Mouse (Mus musculus) cerebellum, postnatal 25 days (tissue): Measurements from ENCODE around the gene Gm49394.

ENCODE experiments used
- DNase-seq, 2 experiments: peaks; one replicate each; pipeline ENCODE4 v3.0.0; 2021; ENCODE audit warnings: mixed read lengths in 2 of 2

Gene Gm49394

DNA sequence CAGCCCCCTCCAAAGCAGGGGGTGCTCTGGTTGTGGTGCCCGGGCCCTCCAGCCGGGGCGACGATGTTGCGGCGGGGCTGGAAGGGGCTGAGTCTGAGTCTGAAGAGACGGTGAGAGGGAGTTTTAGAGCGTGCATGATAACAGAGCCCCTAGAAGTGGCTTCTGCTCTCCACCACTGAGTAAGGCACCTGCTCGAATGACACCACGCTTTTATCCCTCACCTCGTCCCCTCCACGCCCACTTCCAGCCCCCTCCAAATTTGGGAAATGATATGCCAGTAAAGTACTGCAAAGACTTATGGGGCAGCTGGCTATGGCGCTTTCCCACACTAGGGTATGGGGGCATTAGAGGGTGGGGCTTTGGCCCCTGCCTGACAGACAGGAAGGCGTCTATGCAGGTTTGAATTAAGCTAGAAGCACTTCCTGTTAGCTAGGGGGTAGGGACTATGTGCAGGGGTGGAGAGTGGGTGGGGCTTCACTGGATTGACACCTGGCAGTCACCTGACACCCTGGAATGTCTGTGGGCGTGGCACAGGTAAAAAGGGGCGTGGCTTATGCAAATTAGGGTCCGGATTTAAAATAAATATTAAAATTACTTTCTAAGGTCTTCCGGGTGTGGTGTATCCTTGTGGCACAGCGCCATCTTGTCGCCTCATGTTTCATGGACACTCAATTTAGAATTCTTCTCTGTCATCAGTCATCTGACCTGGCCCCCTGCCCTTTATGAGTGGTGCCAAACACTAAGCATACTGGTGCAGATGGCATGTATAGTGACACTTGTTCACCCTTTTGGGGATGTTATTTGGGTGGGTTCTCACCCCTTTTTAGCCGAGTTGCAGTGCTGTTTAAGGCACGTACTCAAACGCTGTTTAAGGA lies at the start of gene Gm49394:
Gm49394 (minus strand) TSS at position 192 of the 875 bp plus-strand sequence.
- DNase-seq, result no peak

DNA sequence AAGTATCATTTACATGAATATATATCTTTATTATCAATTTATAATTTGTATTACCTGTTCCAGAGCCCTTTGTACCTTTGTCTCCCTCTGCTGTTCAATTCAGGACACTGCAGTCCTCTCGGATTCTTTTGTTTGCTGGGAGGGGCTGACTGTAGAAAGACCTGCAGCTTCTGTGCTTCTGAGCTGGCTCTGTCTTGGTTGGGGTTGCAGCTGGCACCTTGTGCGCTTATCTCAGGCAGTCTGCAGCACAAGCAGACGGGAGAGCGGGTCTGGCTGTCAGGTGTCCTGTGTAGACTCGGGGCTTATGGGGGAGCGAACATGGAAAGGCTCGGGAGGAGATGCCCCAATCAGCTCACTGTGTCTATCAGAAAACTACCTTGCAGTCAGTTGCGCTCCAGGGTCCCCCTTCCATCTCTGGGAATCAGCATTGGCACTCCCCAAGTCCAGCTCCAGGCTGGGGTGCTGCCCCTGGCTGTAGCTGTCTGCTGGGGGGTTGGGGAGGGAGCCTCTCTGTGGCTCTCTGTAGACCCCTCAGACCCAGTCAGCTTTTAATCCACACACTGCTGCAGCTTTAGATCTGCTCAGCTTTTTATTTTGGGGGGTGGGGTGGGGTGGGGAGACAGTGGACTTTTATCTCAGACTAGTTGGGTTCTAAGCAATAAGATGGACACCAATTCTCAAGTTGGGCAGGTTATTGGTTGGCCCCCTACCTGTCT lies 45.2 kb upstream of the Gm49394 start:
- DNase-seq, result peak; percentile 36 to 63

DNA sequence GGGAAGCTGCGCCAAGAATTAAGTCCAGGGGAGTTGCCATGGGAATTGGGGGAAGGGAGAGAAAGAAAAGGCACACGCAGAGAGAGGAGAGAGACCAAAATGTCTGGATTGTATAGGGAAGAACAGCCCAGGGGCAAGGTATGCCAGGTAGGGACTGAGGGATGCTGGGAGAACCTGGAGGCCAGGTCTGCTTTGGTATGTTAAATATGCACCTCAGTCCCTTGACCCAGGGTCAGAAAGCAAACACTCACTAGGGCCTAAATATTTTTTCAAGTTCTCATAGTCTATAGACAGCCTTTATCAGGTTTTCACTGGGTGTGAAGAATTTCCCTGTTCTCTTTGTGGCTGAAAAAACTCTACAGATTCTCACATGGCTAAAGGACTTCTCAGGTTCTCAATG lies 37.1 kb upstream of the Gm49394 start:
- no peak for DNase-seq

DNA sequence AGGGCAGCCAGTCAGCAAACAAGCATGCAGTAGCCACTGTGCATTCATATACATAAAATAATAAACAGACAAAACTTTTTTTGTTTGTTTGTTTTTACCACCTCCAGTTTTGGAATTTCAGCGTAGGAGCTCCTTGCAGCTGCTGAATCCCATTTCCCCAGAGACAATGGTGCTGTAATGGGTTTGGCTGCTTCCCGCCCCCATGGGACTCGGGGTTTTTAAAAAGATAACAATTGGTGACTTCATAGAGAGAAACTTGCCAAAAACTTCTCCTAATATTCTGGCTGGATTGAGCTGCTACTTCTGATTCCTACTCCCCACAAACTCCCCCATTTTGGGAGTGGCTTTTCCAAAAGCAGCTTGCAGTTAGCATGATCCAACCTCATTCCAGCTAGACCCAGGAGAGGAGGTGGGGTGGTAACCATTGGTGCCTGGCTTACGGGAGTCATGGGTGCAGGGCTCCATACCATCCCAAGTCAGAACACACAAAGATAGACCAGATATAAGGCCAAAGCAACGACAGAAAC lies 29.7 kb upstream of the Gm49394 start:
- DNase-seq, result no peak

DNA sequence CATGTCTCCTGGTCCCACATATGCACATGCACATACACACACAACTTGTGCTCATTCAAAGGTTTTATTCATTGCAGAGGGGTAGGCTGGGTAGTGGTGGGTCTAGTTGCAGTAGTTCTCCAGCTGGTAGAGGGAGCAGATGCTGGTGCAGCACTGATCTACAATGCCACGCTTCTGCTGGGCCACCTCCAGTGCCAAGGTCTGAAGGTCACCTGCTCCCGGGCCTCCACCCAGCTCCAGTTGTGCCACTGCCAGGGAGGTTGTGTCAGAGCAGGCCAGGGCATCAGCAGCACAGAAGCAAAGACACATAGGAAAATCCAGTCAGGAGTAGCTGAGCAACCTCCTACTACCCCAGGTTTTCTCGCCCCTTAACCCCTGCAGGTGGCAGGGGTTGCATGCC lies 8.9 kb upstream of the Gm49394 start:
- DNase-seq, result no peak

DNA sequence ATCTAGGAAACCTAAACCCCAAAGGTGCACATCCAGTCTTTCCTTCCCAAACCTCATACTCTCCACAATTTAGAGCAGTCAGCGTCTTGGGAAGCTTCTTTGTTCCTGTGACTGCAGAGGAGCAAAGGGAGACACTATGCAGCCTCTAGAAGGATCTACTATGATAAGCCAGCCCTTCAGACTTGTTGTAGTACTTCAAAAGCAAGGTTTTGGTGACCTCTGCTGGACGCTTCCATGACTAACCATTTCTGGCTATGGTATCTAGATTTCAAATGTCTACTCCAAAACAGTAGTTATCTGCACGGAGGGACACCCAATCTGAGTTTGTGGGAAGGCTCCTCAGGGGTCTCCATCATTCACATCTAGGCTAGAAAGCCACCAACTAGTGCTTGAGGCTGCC lies 5.9 kb upstream of the Gm49394 start:
- DNase-seq, result peak; percentile 64 to 81

DNA sequence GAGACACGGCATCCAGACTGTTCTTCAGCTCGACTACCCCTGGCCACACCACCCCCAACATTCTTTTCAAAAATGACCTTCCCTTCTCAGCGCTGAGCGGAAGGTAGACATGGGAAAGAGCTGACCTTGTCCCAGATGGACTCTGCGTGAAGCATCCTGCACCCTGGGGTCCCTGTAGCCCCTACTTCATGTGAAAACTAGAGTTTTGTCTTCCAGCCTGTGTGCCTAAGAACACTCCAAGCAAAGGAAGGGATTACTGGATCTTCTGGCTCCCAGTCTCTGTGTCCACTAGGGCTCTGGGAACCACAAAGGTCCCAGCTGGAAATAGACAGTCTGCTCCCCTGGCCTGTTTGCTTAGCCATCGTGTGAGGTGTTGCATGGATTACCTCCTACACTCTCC lies 5.4 kb upstream of the Gm49394 start:
- DNase-seq, result no peak

DNA sequence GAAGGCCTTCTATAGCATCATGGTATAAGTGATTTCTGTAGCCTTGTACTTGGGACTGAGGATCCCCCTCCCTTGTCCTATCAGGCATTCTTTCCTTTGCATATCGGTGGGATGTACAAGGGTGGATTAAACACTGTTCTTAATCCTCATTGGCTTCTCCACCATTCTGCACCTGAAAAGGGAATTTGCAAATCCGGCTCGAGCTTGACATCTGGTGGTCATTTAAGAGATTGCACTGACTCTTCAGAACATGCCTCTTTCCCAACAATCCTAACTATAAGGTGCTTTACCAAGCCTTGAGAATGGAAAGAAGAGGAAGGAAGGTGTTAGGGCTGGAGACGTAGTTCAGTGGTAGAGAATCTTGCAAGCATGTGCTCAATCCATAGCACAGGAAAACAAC lies 2.4 kb upstream of the Gm49394 start:
- peak; percentile 76 to 82 for DNase-seq

DNA sequence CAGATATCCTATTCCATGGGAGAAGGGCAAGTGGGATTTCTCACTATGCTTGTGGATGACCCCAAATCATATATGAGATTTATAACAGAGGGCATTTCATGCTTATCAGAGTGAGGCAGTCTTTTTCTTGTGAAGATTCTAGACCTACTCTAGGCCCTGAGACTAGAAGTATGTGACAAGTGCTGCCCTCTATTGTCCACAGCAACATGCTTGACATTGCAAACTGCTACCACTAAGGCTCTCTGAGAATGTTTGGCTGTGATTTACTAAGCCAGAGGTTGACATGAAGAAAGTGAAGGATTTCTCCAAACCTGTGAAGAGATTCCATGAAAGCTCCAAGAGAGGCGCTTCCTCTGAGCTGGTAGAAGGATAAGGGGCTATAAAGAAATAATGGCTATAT lies 1.3 kb upstream of the Gm49394 start:
- peak in 1 of 2 experiments; percentile 39 for DNase-seq

DNA sequence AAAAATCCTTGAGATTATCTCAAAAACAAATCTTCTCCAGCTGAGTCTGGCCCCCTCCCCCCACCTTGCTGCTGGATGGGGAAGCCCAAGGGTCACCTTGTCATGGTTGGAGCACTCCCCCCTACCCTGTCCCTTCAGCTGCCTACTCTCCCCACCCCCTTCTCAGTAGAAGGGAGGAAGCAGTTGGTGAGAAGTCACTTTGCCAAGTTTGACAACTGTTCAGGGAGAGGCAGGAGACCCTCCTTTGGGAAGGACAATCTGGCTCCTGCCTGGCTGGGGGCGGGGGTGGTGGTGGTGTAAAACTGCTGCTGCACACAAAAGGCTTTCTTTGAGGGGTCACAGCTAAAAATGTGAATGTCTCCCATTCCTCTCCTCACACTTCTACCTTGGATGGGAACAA lies 1.4 kb downstream of the Gm49394 start:
- no peak for DNase-seq

DNA sequence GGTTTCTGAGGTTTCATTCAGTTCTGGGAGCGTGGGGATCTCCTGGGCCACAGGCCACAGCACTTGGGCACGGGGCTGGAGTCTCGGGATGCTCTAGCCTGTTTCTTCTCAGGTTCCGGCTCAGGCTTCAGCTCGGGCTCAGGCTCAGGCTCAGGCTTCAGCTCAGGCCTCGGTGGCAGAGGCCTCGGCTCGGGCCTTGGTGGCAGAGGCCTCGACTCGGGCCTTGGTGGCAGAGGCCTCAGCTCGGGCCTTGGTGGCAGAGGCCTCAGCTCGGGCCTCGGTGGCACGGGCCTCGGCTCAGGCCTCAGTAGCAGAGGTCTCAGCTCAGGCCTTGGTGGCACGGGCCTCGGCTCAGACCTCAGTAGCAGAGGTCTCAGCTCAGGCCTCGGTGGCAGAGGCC lies 2.2 kb downstream of the Gm49394 start:
- no peak for DNase-seq

DNA sequence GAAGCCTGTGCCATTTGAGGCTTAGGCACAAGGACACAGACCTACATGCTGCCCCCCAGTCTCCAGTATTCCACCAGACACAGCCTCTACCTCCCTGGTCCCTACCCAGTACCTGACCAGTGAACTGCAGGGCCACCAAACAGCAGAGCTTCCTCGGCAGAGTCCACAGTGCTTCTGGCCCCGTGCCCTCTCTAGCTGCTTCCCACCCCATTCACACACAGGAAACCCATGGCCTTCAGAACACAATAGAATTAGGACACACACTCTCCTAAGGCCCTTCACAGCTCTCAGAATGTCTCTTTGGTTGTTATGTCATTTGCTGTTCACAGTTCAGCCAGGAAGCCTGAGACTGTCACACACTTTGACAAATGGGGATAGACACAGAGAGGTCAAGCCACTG lies 3.1 kb downstream of the Gm49394 start, which contains the start of gene Igf2:
Igf2 (minus strand) TSS at position 158 of the 400 bp plus-strand sequence.
- no peak for DNase-seq

DNA sequence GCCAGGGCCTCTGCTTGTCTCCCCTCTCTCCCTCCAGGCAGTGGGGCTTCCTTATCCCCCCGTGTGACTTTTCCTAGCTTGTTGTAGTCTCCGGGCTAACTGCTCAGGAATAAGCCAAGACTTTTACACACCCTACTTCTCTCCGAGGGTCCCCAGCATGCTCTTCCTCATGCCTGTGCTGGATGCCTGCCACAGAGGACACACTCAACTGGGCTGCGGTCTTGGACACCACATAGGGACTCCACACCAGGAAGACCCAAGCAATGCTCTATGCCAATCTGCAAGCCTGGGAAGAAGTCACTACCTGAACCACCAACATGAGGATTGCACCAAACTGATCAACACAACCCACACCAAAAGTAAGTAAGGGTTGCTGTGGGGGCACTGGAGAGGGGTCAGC lies 3.6 kb downstream of the Gm49394 start:
- no peak for DNase-seq

DNA sequence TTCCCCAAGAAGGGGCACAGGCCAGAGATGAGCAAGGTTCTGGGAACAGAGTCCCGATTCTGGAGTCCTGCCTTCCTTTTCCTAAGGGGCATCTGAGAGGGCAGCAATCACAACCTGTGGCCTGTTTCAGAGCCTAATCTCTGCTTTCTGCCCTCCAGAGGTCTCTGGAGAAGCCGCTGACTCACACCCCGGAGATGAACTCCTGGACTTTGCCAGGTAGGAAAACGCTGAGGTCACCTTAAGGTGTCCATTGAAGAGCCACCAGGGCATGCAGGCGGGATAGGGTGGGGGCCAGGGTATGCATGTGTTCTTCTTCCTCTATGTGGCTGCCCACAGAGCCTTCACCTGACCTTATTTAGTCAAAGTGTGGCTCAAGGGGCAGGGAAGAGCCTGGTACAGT lies 4.4 kb downstream of the Gm49394 start:
- no peak for DNase-seq

DNA sequence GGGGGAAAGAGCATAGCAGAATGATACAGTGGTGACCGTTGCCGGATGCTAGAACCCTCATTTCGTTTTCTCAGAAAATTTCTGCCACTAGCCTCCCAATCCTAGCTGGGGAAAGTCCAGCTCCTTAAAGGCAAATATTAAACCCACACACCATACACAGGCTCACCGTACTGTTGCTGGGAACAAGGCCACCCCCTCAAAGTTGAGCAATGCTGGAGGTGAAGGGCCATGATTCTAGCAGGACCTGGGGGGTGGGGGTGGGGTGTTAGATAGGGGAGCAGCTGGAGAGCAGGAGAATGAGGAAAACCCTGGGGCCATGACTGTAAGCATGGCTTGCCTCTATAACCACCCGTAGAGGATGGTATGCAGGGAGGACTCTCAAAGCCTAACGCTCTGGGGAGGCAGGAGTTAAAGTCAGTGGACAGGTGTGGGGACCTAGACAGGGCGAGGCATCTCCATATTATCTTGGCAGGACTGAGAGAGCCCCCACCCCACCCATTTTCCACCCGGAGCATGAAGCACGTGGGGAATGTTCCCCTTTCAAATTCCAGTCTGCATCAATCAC lies 5.2 kb downstream of the Gm49394 start:
- DNase-seq, result no peak

DNA sequence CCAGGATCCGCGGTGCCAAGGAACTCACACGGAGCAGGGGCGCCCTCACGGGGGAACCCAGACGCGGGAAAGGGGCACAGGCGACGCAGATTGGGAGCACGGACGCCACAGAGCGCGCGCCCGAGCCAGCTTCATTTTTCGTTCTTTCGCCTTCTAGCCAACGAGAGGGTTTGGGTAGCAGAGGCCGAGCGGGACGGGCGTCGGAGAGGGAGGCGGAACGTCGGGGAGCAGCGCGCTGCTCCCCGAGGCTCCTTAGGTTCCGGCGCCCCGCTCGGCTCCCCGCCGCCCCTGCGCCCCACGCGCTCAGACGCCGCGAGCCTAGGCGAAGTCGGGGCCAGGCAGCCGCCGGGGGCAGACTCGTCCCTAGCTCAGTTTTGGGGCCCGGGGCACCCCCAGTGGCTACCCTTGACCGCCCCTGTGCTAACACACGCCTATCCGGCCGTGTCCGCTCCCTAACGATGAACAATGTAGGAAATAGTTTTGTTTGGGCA lies 5.8 kb downstream of the Gm49394 start:
- DNase-seq, result no peak

DNA sequence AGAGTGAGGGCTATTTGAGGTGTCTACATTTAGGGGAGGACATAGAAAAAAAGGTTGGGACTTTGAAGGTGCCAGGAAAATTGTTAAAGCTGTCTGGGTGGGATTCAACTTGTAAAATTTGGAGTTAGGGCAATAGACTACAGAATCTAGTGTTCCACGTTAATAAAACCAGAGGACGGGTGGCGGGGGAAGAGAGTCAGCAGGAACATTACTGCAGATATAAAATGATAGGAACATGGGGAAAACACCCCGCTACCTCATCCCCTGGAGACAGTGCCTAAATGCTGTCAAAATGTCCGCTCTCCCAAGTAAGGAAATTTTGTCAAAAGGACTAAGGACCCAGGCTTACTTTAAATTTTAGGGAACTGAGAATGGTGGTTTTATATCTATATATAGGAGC lies 6.6 kb downstream of the Gm49394 start:
- no peak for DNase-seq

DNA sequence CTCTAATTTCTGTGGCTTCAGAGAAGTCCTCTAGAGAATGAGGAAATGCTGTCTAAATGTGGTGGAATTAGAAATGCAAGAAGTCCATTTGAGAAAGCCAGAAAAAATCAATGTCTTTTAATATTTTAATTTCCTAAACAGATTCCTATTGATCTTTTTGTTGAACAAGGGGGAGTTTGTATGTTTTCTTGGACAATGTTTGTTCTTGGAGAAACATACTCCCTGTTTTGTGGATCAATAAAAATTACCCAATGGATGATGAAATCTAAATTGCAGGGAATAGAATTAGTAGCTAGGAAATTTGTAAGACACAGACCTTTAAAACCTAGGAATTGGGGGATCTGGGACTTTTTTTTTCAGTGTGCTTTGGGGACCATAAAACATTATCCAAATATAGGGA lies 7.9 kb downstream of the Gm49394 start:
- DNase-seq, result no peak

DNA sequence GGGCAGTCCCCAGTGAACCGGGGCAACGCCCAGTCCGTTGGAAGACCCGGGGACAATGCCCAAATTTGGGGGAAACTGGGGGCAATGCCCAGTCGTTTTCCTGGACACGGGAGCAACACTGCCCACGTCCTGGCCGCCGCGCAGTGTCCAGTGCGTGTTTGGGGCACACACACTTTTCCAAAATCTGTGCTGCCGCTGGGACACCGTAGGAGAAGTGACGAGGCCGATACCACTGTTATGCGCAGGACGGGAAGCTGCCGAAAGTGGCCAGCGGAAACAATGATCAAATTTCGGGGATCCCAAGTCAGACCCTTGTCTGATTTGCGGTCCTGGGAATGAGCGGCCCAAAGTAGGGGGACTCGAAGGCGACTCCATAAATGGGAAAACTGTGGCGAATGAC lies 8.7 kb downstream of the Gm49394 start:
- DNase-seq, result no peak

DNA sequence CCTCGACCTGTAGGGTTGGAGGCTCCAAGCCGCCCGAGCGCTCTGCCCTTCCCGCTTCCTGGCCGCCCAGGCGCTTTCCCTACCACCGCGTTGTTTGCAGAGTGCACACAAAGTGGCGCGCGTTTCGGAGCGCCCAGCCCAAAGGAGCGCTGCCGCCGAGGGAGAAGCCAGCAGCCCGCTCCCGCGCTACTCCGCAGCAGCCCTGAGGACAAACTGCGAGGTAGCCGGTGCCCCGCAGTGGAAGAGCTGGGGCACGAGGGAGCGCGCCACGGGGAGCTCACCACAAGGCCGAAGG lies 9.1 kb downstream of the Gm49394 start:
- no peak for DNase-seq

DNA sequence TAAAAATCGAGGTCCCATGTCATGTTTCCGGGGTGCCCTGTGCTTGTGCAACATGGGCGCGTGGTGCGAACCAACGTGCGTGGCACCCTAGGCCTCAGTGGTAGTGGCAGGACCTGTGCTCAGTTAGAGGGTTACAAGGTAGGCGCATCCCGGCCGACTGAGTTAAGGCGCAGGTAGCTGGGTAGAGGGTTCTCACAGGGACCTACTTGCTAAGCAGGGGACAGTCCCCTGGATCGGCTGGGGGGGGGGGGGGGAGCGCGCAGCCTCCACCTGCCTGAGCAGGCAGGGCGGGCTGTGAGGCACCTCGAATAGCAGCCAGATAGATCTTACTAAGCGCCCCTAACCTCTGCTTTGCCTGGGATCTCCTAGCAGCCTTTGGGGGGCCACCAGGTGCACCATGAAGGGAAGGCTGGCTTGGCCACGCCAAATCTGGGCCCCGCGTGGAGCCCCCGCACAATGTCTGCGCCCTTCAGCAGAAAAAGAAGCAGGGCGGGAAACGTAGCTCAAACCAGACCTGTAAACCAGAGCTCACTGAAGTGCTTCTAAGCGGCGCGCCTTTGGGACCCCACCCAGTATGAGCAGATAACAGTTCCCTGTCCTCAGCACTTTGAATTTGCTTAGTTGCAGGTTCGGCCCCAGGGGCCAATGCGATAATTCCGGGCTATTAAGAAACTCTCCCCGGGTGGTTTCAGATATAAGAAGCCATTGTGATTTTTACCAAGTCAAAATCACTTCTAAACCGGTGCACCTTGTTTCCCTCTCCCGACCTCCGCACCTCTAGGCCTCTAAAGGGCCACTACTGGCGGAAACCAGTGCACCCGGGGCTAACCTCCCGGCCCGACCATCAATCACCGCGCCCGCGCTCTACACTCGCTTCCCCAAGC lies 9.7 kb downstream of the Gm49394 start:
- no peak for DNase-seq

DNA sequence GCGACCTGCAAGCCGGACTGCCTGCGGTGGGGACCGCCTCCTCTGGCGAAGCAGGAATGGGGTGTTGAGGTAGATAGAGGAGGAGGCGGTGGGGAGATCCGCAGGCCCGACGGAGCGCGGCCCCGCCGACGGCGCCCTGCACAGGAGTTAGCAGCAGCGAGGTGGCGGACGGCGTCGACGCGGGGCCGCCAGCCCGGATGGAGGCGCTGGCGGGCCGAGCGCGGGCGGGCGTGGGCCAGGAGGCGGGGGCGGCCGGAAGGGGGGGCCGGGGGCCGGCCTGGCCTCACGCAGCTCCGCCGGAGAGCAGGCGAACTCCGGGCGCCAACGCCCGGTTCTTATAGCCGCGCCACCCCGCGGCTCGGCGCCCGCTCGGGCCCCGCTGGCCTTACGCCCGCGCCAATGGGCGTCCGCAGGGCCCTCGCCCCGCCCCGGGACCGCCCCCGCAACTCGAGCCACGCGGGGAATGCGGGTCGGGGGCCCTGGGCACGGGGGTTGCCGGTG lies 10.5 kb downstream of the Gm49394 start:
- DNase-seq, result no peak
